Mouse (Mus musculus) hindbrain, embryonic 14.5 days (tissue): ENCODE measurements around the gene Odf3l2. TPM values are rescaled to one million over a fixed set of nuclear protein-coding genes. Genes with fewer than 3 reads are reported as not detected.

ENCODE experiments used
- ATAC-seq: fragments of 200-750 bp; cut with Nextera tagmentation; 2 replicates; pipeline ENCODE4 v1.8.0; 2017; ENCODE audit warnings: moderate number of reproducible peaks, mild to moderate bottlenecking, moderate TSS enrichment, moderate library complexity; ENCODE audit not compliant: low FRiP score
- DNase-seq: peaks from one replicate; pipeline ENCODE4 v3.0.0-alpha.2; 2015; ENCODE audit warnings: low spot score
- H3K27ac ChIP-seq: fragments of 300-500 bp; sonication (generic); 2 replicates; pipeline ENCODE4 v1.5.1; 2014; ENCODE audit warnings: mild to moderate bottlenecking, moderate library complexity
- H3K27me3 ChIP-seq: fragments of 300-500 bp; sonication (generic); 2 replicates; pipeline ENCODE4 v1.6.1; 2014; ENCODE audit warnings: mild to moderate bottlenecking, low read length, mixed read lengths; ENCODE audit not compliant: control insufficient read depth, insufficient read depth
- H3K36me3 ChIP-seq: fragments of 300-500 bp; sonication (generic); replicated peaks from 2 replicates; pipeline ENCODE4 v1.6.1; 2014; ENCODE audit not compliant: control insufficient read depth, insufficient read depth
- H3K4me1 ChIP-seq: fragments of 300-500 bp; sonication (generic); replicated peaks from 2 replicates; pipeline ENCODE4 v1.6.1; 2014; ENCODE audit warnings: antibody characterized with exemption, low read length, mixed read lengths; ENCODE audit not compliant: control insufficient read depth, insufficient read depth
- H3K4me2 ChIP-seq: fragments of 300-500 bp; sonication (generic); replicated peaks from 2 replicates; pipeline ENCODE4 v1.6.1; 2014; ENCODE audit warnings: mild to moderate bottlenecking, moderate library complexity
- H3K4me3 ChIP-seq: fragments of 300-500 bp; sonication (generic); replicated peaks from 2 replicates; pipeline ENCODE4 v1.5.1; 2014; ENCODE audit warnings: mild to moderate bottlenecking, low read length
- H3K9ac ChIP-seq: fragments of 300-500 bp; sonication (generic); 2 replicates; pipeline ENCODE4 v1.6.1; 2014
- H3K9me3 ChIP-seq: fragments of 300-500 bp; sonication (generic); 2 replicates; pipeline ENCODE4 v1.6.1; 2016; ENCODE audit warnings: low read length; ENCODE audit not compliant: control insufficient read depth
- WGBS: fragments of 180-500 bp; shearing (Covaris S2); extraction: QIAGEN DNeasy Blood & Tissue Kit; methylation state at CpG from one replicate; pipeline ENCODE4 v1.1.7; 2014; 5-methylcytosine and 5-hydroxymethylcytosine counted together
- polyA plus RNA-seq: library from polyadenylated mRNA; unstranded; fragments of >200 nt; fragmentation: Nextera tagmentation; extraction: Ambion mirVana; gene quantifications from 2 replicates; pipeline ENCODE4 v1.2.1, GENCODE M21; 2014

Odf3l2 gene
- polyA plus RNA-seq, 1 experiment from 2014 or later: 0.31 TPM

DNA sequence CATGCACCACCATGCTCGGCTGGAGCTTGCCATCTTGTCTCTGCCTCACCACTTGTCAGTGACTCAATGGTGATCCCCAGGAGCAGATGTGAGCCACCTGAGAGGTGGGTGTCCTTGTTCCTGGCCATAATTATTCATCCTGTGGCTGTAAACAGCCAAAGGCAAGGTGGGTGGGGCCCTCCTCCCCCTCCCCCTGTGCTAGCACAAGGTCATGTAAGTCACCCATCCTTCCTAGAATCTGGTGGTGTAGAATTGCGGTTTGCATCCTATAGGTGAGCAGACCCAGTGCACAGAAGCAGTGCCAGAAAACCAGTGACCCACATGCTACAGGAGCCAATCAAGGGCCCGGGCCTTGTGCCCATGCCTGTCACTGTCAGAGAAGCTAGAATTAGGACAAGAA is 27.5 kb upstream of the Odf3l2 start:
- Histone ChIP-seq H3K9me3 (no peaks in the 10 kb centered on the region), H3K9ac (no peak overlapping the region), H3K4me2 (no peak overlapping the region), H3K27me3 (no peaks in the 10 kb centered on the region), H3K36me3 (peaks cover 17% of the 10 kb centered on the region), H3K4me1 (peaks cover 16% of the 10 kb centered on the region), H3K27ac (no peak overlapping the region), H3K4me3 (no peak overlapping the region)
- WGBS: 100% methylated on average over 3 of the region's 3 CpGs
- ATAC-seq (no peak), DNase-seq (no peak)

DNA sequence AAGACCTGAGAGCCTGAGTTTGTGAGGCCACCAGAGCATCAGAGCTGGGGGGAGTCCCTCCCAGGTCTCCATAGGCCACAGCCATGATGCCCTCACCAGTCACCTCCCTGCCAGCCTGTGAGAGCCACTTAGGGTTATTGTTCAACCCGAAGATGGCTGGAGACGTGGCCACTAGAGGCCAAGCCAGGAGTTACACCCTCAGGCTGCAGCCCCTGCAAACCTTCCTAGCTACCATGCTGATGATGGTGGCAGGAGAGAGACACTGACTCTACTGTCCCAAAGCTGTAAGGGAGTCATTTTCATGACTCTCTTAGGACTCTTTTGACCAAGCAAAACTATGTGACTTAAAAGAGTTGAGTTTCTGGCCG is 26.5 kb upstream of the Odf3l2 start:
- ATAC-seq: no peak
- Histone ChIP-seq H3K4me3 (no peak overlapping the region), H3K9ac (no peak overlapping the region), H3K27me3 (no peaks in the 10 kb centered on the region), H3K27ac (no peak overlapping the region), H3K4me2 (no peak overlapping the region), H3K36me3 (peaks cover 17% of the 10 kb centered on the region), H3K4me1 (peaks cover 18% of the 10 kb centered on the region), H3K9me3 (no peaks in the 10 kb centered on the region)
- 62% methylated on average over 3 of the region's 3 CpGs for WGBS
- no peak for DNase-seq

DNA sequence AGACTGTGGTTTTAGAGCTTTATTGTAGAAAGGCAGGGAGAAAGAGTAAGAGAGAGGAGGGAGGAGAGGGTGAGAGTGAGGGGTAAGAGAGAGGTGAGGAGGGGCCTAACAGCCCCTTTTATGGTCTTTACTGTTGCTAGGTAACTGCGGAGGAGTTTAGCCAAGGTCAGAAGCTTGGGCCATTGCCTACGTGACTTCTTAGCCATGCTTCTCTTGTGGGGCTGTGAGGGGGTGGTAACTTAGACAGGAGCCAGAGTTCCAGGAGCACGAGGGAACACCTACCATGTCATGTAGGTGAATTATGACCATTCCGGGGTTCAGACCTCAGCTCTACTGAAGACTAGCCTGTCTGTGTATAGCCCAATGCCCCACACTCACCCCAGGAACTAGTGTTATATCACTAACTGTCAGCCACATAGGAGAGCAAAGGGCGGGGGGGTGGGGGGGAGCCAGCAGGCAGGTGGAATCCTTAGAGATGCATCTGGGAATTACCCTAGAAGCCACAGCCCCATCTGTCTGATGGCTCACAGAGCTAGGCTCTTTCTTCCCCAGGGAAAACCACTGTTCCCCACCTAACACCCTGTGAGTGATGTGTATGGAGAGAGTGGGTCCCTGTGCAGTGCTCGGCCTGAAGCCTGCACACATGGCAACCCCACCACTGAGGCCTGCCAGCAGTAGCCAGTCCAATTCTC is 26.0 kb upstream of the Odf3l2 start:
- 67% methylated on average over 6 of the region's 6 CpGs for WGBS
- Histone ChIP-seq H3K4me2 (peak overlapping the region; percentile 93; the same call in 1 of the 2 replicates), H3K9me3 (no peaks in the 10 kb centered on the region), H3K36me3 (peaks cover 16% of the 10 kb centered on the region), H3K27ac (no peak overlapping the region), H3K4me3 (no peak overlapping the region), H3K9ac (no peak overlapping the region), H3K27me3 (no peaks in the 10 kb centered on the region), H3K4me1 (peaks cover 18% of the 10 kb centered on the region)
- no peak for ATAC-seq
- no peak for DNase-seq

DNA sequence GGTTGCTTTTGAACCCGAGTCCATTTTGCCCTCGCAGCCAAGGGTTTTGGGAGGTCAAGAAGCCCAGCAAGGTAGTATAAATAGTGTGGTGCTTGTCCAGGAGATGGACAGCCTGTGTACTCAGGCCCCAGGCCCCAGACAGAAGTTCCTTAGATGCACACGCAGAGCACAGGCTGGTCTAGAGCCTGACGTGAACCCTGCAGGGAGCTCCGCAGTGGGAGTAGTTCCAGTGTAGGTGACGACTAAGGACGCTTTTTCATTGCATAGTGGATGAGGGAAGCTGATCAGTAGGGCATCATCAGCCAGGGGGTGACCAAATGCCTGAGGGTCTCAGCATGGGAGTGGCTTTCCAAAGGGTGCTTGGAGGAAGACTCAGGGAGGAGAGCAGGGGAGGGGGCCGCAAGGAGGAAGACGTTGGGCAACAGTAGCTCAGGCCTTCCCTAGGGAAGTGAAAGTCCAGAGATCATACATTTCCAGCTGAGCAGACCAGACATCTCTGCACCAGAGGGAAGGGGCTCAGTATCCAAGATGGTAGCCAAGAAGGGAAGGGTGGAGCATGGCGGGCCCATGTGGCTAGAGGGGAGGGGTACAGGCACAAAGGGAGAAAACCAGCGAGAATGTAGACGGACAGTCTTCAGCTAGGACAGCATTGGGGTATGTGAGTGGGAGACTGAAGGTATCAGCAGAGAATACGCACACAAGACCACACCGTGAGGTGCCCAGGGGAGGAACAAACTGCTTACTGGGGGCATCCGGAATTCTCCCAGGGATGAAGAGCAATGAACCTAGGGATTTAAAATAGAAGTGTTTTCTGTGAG is 24.7 kb upstream of the Odf3l2 start:
- Histone ChIP-seq H3K36me3 (0 out of 2 replicates have a peak, but pooled peaks cover 6% of the 10 kb centered on the region), H3K27ac (peak overlapping the region; percentile 99), H3K9me3 (no peaks in the 10 kb centered on the region), H3K27me3 (no peaks in the 10 kb centered on the region), H3K4me3 (peak overlapping the region; percentile 100), H3K4me2 (peak overlapping the region; percentile 93), H3K4me1 (peaks cover 18% of the 10 kb centered on the region), H3K9ac (peak overlapping the region; percentile 98)
- WGBS: 36% methylated on average over 15 of the region's 15 CpGs
- DNase-seq (no peak), ATAC-seq (peak; percentile 29; the same call in 1 of the 2 replicates)

DNA sequence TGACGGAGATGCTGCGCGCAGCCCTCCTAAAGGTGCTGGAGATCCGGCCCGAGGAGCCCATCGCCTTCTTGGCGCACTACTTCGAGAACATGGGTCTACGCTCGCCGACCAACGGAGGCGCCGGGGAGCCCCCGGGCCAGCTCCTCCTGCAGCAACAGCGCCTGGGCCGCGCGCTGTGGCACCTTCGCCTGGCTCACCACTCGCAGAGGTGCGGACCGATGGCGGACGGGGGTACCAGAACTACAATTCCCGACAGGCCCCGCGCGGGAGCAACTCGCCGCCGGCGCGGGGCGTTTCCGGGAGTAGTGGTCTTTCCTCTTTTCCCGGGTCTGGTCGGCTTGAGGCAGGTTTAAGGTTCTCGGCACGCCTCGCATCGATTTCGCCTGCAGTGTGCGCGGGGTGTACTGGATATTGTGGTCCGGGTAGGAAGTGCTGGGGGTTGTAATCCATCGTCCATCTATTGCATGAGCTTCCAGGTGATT is 24.1 kb upstream of the Odf3l2 start:
- Histone ChIP-seq H3K4me2 (peak overlapping the region; percentile 93), H3K27ac (peak overlapping the region; percentile 99), H3K36me3 (0 out of 2 replicates have a peak, but pooled peaks cover under 1% of the 10 kb centered on the region), H3K4me1 (peaks cover 18% of the 10 kb centered on the region), H3K27me3 (no peaks in the 10 kb centered on the region), H3K9me3 (no peaks in the 10 kb centered on the region), H3K4me3 (peak overlapping the region; percentile 100), H3K9ac (peak overlapping the region; percentile 98)
- DNase-seq (peak; percentile 85), ATAC-seq (peak; percentile 70)
- under 1% methylated on average over 47 of the region's 47 CpGs for WGBS

DNA sequence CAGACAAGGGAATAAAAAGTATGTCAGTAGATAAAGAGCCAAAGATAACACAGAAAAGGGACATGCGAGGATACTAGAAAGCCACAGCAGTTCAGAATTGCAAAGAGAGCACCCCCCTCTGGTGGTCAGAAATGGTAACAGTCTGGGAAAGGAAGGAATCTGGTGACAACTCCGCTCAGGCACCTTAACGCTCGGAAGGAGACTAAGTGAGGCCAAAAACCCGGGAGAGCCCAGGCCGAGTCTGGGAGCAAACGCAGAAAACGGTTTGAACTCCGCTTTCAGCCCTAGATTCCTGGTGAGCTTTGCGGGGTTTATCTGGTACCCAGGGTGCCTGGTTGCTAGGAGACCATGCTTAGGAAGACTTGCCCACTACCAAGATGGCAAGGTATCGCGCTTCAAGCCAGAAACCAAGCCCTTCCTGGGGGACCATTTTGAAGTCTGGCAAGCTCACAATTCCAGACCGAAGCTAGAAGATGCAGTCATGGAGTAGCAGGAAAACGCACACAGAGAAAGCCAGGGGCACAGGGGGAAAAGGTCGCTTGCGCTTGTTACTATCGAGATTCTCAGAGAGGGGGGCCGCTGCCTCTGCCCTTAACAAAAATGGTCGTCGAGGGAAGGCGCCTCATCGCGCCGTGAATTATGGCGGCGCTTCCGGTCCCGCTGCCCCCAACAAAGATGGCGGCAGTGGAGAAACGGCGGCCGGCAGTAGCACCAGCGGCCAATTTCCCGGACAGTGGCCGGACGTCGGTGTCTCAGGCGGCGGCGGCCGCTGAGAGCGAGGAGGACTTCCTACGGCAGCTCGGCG is 23.4 kb upstream of the Odf3l2 start, which contains the start of gene Tpgs1:
Tpgs1 (plus strand) TSS at position 599 of the 805 bp plus-strand sequence.
- Histone ChIP-seq H3K4me1 (peaks cover 18% of the 10 kb centered on the region), H3K9me3 (no peaks in the 10 kb centered on the region), H3K4me3 (peak within 1 kb of the TSS; percentile 100), H3K9ac (peak within 1 kb of the TSS; percentile 98), H3K4me2 (peak within 1 kb of the TSS; percentile 93), H3K27me3 (no peaks in the 10 kb centered on the region), H3K36me3 (no peaks in the 10 kb centered on the region), H3K27ac (peak within 1 kb of the TSS; percentile 99)
- WGBS: under 1% methylated on average over 44 of the region's 45 CpGs
- ATAC-seq (peak; percentile 82), DNase-seq (peak; percentile 91)

DNA sequence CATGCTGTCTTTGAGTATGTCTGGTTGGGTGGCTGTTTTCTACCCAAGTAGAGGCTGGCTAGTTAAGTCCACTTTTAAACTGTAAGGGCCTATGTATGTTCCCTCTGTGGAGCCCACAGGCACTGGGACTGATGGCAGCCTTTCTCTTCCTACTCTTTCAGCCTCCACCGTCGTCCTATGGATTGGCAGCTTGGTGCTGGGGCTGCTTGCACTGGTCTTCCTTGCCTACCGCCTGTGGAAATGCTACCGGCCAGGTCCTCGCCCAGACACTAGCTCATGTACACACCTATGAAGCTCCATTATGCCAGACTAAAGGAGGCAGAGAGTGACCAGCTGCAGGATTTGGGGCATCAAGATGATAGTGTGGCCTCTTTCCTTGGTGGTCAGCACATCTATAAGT is 22.5 kb upstream of the Odf3l2 start:
- no peak for ATAC-seq
- WGBS: 83% methylated on average over 5 of the region's 5 CpGs
- H3K27me3 ChIP-seq: no peaks in the 10 kb centered on the region
- H3K4me1 ChIP-seq: peaks cover 18% of the 10 kb centered on the region
- no peaks in the 10 kb centered on the region for H3K9me3 ChIP-seq
- no peaks in the 10 kb centered on the region for H3K36me3 ChIP-seq
- H3K9ac ChIP-seq: peak overlapping the region; percentile 98
- DNase-seq: no peak
- H3K27ac ChIP-seq: peak overlapping the region; percentile 99
- H3K4me2 ChIP-seq: peak overlapping the region; percentile 93
- peak overlapping the region; percentile 100; the same call in 1 of the 2 replicates for H3K4me3 ChIP-seq

DNA sequence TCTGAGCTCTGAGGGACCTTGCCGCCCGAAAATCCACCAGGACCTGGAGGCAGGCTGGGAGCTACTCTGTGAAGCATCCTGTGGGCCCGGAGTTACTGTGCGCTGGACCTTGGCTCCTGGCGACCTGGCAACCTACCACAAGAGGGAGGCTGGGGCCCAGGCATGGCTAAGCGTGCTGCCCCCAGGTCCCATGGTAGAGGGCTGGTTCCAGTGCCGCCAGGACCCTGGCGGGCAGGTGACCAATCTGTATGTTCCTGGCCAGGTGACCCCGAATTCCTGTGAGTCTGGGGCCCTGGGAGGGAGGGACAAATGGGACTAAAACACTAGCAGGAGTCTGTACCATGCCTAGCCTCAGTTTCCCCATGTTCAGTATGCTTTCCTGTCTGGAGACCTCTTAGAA is 21.0 kb upstream of the Odf3l2 start:
- no peaks in the 10 kb centered on the region for H3K9me3 ChIP-seq
- no peak overlapping the region for H3K4me3 ChIP-seq
- H3K27me3 ChIP-seq: no peaks in the 10 kb centered on the region
- ATAC-seq: no peak
- no peaks in the 10 kb centered on the region for H3K36me3 ChIP-seq
- WGBS: 76% methylated on average over 9 of the region's 9 CpGs
- no peak overlapping the region for H3K9ac ChIP-seq
- no peak overlapping the region for H3K27ac ChIP-seq
- DNase-seq: no peak
- H3K4me2 ChIP-seq: no peak overlapping the region
- H3K4me1 ChIP-seq: peaks cover 18% of the 10 kb centered on the region
